Mouse (Mus musculus) liver, embryonic 11.5 days (tissue): Measurements from ENCODE around the gene Dync2li1. TPM values are rescaled to one million over a fixed set of nuclear protein-coding genes. Genes with fewer than 3 reads are reported as not detected.

Source experiments
- ATAC-seq: fragments of 200-750 bp; cut with Nextera tagmentation; replicated peaks from 2 replicates; pipeline ENCODE4 v1.8.0; 2017; ENCODE audit warnings: moderate number of reproducible peaks, mild to moderate bottlenecking, moderate TSS enrichment, moderate library complexity; ENCODE audit not compliant: low FRiP score
- DNase-seq: peaks from one replicate; pipeline ENCODE4 v3.0.0-alpha.2; 2017; ENCODE audit warnings: low spot score
- H3K27ac ChIP-seq: fragments of 300-500 bp; sonication (generic); 2 replicates; pipeline ENCODE4 v1.5.1; 2014; ENCODE audit warnings: mild to moderate bottlenecking, low read depth, low read length, control low read depth
- H3K27me3 ChIP-seq: fragments of 300-500 bp; sonication (generic); replicated peaks from 2 replicates; pipeline ENCODE4 v1.6.1; 2014; ENCODE audit warnings: low read length, mixed read lengths; ENCODE audit not compliant: control insufficient read depth, insufficient read depth
- H3K36me3 ChIP-seq: fragments of 300-500 bp; sonication (generic); 2 replicates; pipeline ENCODE4 v1.6.1; 2014; ENCODE audit warnings: mild to moderate bottlenecking, low read length, moderate library complexity, mixed read lengths; ENCODE audit not compliant: control insufficient read depth, insufficient read depth
- H3K4me1 ChIP-seq: fragments of 300-500 bp; sonication (generic); replicated peaks from 2 replicates; pipeline ENCODE4 v1.6.1; 2014; ENCODE audit warnings: low read length, mixed read lengths; ENCODE audit not compliant: control insufficient read depth, insufficient read depth
- H3K4me2 ChIP-seq: fragments of 300-500 bp; sonication (generic); 2 replicates; pipeline ENCODE4 v1.6.1; 2014; ENCODE audit warnings: mild to moderate bottlenecking, control low read depth, moderate library complexity
- H3K4me3 ChIP-seq: fragments of 300-500 bp; sonication (generic); 2 replicates; pipeline ENCODE4 v1.5.1; 2014; ENCODE audit warnings: low read depth, low read length, control low read depth
- H3K9ac ChIP-seq: fragments of 300-500 bp; sonication (generic); 2 replicates; pipeline ENCODE4 v1.6.1; 2014; ENCODE audit warnings: low read depth, low read length, control low read depth
- H3K9me3 ChIP-seq: fragments of 300-500 bp; sonication (generic); 2 replicates; pipeline ENCODE4 v1.6.1; 2016; ENCODE audit warnings: low read length, inconsistent platforms, mixed read lengths; ENCODE audit not compliant: control insufficient read depth
- WGBS: fragments of 180-500 bp; shearing (Covaris S2); extraction: QIAGEN DNeasy Blood & Tissue Kit; methylation state at CpG from one replicate; pipeline ENCODE4 v1.1.7; 2014; 5-methylcytosine and 5-hydroxymethylcytosine counted together
- polyA plus RNA-seq: library from polyadenylated mRNA; unstranded; fragments of >200 nt; fragmentation: Nextera tagmentation; extraction: Ambion mirVana; gene quantifications from 2 replicates; pipeline ENCODE4 v1.2.1, GENCODE M21; 2014

Gene Dync2li1
- polyA plus RNA-seq, 1 experiment from 2014 or later: 8.9 TPM

DNA sequence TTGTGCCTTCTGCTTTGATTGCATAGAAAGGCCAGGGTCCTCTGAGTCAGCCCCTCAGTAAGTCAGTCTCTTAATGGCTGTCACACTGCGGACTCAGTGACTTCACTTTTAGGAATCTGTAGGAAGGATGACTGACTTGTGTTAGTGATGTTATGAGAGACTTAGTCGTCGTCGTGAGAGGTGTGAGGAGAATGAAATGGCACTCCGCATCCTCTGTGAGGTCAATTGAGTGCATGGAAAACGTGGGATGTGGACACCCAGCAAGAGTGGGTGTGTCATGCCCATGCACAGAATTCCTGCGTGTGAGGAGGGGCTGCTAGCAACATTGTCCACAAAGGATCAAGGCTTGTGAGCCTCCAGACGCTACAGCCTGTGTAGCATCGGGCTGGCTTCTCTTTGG is 2.3 kb downstream of the Dync2li1 start:
- no peaks in the 10 kb centered on the region for H3K36me3 ChIP-seq
- no peaks in the 10 kb centered on the region for H3K9me3 ChIP-seq
- H3K27ac ChIP-seq: no peak overlapping the region
- no peak overlapping the region for H3K9ac ChIP-seq
- H3K4me2 ChIP-seq: no peak overlapping the region
- 0 out of 2 replicates have a peak, but pooled peaks cover 2% of the 10 kb centered on the region for H3K4me1 ChIP-seq
- no peaks in the 10 kb centered on the region for H3K27me3 ChIP-seq
- no peak overlapping the region for H3K4me3 ChIP-seq
- no peak for DNase-seq
- 82% methylated on average over 9 of the region's 9 CpGs for WGBS
- ATAC-seq: no peak

DNA sequence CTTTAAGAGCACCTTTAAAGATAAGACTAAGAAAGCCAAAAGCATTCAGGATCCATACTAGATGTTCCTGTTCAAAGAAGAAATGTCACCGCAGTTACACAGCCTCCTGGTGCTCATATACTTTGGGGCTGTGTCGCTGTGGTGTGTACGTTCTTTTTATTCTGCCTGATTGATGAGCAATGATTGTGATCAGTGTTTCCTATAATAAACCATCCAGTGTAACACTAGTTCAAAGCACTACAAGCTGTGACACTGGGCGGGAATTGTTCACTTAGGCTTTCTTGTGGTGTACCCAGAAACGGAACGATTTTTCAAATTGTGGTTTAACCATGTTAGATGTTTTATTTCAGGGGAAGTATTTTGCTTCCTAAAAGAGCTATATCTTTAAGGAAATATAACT is 5.5 kb downstream of the Dync2li1 start:
- no peak overlapping the region for H3K27ac ChIP-seq
- 87% methylated on average over 6 of the region's 6 CpGs for WGBS

DNA sequence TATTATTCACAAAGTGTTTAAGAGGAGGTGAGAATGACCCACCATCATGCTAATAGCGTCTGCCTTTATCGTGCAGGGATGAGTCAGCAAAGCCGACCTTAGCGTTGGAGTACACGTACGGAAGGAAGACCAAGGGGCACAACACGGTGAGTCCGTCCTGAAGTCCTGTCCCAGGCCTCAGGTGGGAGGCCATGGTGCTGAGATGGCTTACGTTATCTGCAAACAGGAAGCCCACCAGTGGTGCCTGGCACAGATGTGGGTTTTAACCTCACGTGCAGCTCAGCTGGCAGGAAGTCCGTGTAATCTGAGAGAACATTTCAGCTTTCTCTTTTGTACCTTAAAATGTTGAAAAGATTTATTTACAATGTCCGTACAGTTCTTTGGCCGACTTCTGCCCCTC is 7.1 kb downstream of the Dync2li1 start:
- Histone ChIP-seq H3K4me3 (no peak overlapping the region), H3K4me1 (no peaks in the 10 kb centered on the region), H3K4me2 (no peak overlapping the region), H3K36me3 (no peaks in the 10 kb centered on the region), H3K9ac (no peak overlapping the region), H3K27ac (no peak overlapping the region), H3K9me3 (no peaks in the 10 kb centered on the region), H3K27me3 (no peaks in the 10 kb centered on the region)
- ATAC-seq (no peak), DNase-seq (no peak)
- WGBS: 52% methylated on average over 13 of the region's 13 CpGs

More for the DNA sequence above, 5.5 kb downstream of the Dync2li1 start:
- Histone ChIP-seq H3K4me3 (no peak overlapping the region), H3K9ac (no peak overlapping the region), H3K27me3 (no peaks in the 10 kb centered on the region), H3K4me1 (0 out of 2 replicates have a peak, but pooled peaks cover under 1% of the 10 kb centered on the region), H3K36me3 (no peaks in the 10 kb centered on the region), H3K4me2 (no peak overlapping the region), H3K9me3 (no peaks in the 10 kb centered on the region)
- DNase-seq: no peak
- no peak for ATAC-seq

DNA sequence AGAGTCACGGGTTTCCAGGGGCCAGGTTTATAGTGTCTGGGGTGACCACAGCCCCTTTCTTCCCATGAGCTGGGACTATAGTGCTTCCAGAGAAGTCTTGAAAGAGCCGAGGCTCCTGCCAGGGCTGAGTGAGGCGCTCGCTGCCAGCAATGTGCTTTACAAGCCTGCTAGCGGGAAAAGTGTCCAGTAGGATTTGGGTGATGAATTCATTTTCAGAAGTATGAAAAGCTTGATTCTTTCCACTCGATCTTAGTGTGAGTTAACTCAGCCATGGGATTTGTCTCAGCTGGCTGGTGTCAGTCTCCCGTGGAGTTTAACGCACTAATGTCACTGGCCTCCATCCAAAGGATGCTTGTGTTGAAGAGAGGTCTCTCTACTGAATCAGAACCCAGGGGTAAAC is 10.0 kb downstream of the Dync2li1 start:
- H3K27ac ChIP-seq: no peak overlapping the region
- no peaks in the 10 kb centered on the region for H3K4me1 ChIP-seq
- H3K27me3 ChIP-seq: no peaks in the 10 kb centered on the region
- no peak overlapping the region for H3K4me3 ChIP-seq
- 76% methylated on average over 8 of the region's 8 CpGs for WGBS
- no peak for DNase-seq
- H3K4me2 ChIP-seq: no peak overlapping the region
- H3K9ac ChIP-seq: no peak overlapping the region
- H3K9me3 ChIP-seq: no peaks in the 10 kb centered on the region
- no peaks in the 10 kb centered on the region for H3K36me3 ChIP-seq
- no peak for ATAC-seq

DNA sequence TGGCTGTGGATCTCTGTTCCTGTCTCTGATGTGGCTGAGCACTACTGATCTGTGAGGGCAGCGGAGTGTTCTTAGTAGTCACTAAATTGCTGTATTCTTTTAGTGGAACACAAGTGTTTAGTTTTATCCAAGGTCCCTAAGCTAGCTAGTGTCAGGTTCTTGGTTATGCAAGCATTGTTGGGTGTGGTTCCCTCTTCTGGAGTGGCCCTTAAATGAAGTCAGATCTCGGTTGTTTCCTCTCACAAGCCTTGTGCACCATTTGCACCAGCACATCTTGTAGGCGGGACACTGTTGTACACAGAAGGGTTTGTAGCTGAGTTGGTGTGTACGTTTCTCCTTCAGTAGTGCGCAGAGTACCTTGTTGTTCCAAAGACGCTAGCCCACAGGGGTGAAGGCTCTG is 11.7 kb downstream of the Dync2li1 start:
- ATAC-seq (no peak), DNase-seq (no peak)
- no peak overlapping the region for H3K4me2 ChIP-seq
- no peaks in the 10 kb centered on the region for H3K36me3 ChIP-seq
- WGBS: 81% methylated on average over 6 of the region's 6 CpGs
- H3K4me1 ChIP-seq: no peaks in the 10 kb centered on the region
- no peak overlapping the region for H3K27ac ChIP-seq
- H3K9ac ChIP-seq: no peak overlapping the region
- no peak overlapping the region for H3K4me3 ChIP-seq
- H3K27me3 ChIP-seq: no peaks in the 10 kb centered on the region
- H3K9me3 ChIP-seq: no peaks in the 10 kb centered on the region

DNA sequence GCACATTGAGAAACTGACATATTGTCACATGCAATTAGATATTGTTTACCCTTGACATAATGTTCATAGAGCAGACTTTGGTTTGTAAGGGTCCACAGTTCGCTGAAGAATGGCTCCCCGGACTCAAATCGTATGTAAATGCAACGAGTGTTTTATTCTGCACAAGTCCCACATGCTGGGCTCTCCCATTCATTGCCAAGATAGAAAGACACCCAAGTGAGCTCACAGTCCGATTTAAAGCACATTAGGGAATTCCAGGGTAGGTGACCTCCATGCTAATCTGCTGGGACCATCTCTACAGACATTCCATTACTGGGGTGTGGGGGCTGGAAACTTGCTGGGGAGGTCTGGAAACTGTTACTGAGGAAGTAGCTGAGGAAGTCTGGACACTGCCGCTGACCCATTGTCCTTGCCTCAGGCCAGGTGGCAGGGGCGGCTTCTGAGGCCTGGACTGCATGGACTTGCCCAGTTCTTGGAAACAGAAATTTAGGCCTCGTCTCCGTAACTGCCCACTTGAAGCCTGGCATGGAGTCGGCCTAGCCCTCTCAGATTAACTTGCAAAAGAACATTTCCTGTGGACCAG is 13.6 kb downstream of the Dync2li1 start:
- Histone ChIP-seq H3K9me3 (no peaks in the 10 kb centered on the region), H3K4me2 (no peak overlapping the region), H3K27me3 (no peaks in the 10 kb centered on the region), H3K27ac (no peak overlapping the region), H3K4me1 (0 out of 2 replicates have a peak, but pooled peaks cover 3% of the 10 kb centered on the region), H3K9ac (no peak overlapping the region), H3K36me3 (no peaks in the 10 kb centered on the region), H3K4me3 (no peak overlapping the region)
- 78% methylated on average over 10 of the region's 10 CpGs for WGBS
- ATAC-seq (no peak), DNase-seq (no peak)

DNA sequence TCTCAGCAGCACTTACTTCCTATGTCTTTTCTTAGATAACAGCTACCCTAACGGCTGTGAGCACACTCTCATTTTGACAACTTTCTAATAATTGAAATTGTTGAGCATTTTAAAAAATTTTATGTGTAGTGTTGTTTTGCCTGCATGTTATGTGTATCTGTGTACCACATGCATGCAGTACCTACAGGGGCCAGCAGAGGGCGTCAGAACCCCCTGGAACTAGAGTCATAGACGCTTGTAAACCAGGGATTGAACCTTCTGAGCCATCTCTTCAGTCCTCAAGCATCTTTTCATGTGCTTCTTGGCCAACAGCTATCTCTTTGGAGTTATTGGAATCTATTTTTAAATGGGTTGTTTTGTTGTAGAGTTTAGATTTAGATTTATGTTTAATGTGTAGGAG is 15.6 kb downstream of the Dync2li1 start:
- DNase-seq: no peak

DNA sequence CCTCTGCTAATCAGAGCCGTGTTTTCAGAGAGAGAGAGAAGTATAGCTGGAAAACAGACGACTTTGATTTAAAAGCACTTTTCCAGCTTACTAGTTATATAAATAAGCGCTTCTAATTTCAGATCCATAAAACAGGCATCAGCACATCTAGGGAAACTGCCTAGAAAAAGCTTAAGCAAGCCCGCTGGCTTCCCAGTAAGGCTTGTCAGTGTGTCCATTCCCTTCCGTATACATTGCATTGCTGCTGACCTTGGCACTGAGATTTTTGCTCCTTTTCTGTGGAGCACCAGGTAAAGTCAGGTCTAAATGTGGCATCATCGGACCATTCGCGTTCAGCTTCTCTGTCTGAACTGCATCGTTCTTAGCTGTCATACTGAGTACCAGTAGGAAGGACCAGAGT is 16.0 kb downstream of the Dync2li1 start:
- peaks cover 9% of the 10 kb centered on the region; the same call in 1 of the 2 replicates for H3K4me1 ChIP-seq
- no peaks in the 10 kb centered on the region for H3K9me3 ChIP-seq
- no peak overlapping the region for H3K4me3 ChIP-seq
- 86% methylated on average over 9 of the region's 9 CpGs for WGBS
- no peaks in the 10 kb centered on the region for H3K36me3 ChIP-seq
- H3K9ac ChIP-seq: no peak overlapping the region
- H3K27ac ChIP-seq: no peak overlapping the region
- DNase-seq (no peak), ATAC-seq (no peak)
- H3K27me3 ChIP-seq: no peaks in the 10 kb centered on the region
- H3K4me2 ChIP-seq: no peak overlapping the region

More for the DNA sequence above, 15.6 kb downstream of the Dync2li1 start:
- 34% methylated on average over 3 of the region's 3 CpGs for WGBS
- Histone ChIP-seq H3K4me2 (no peak overlapping the region), H3K9ac (no peak overlapping the region), H3K27ac (no peak overlapping the region), H3K4me3 (no peak overlapping the region), H3K27me3 (no peaks in the 10 kb centered on the region), H3K4me1 (peaks cover 9% of the 10 kb centered on the region; the same call in 1 of the 2 replicates), H3K36me3 (no peaks in the 10 kb centered on the region), H3K9me3 (no peaks in the 10 kb centered on the region)
- no peak for ATAC-seq

DNA sequence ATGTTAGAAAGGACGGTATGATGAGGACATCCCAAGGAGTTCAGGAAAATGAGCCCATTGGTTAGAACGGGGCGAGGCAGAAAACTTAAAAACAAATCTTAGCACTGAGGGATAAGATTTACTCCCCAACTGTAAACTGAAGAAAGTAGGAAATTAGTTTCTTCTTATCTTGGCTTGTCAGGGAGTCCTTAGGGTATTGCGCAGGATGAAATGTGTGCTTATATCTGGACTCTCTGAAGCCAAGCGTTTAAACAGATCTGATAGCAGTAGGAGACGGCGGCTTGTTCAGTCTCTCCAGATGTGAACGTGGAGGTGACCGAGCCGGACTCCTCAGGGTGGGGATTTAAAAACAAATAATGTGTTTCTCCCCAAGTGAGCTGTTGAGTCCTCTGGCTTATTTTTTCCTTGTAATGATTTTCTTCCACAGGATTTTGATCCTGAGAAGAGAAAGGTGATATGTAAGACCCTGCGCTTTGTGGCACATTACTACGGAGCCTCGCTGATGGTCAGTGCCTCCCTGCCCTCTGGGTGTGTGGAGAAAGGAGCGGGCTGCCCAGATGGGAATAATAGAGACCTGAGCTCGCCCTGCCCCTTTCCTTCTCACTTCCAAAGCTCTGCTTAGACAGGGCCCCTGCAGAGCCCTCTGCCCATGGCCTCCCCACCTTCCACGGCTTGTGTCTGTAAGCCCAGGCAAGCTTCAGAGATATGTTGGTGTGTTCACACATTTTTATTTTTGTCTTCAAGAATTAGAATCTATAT is 18.2 kb downstream of the Dync2li1 start:
- no peak for ATAC-seq
- WGBS: 40% methylated on average over 16 of the region's 16 CpGs

More for the DNA sequence above, 18.2 kb downstream of the Dync2li1 start:
- DNase-seq: no peak
- H3K4me3 ChIP-seq: no peak overlapping the region
- no peak overlapping the region for H3K27ac ChIP-seq
- H3K36me3 ChIP-seq: no peaks in the 10 kb centered on the region
- no peak overlapping the region for H3K9ac ChIP-seq
- no peaks in the 10 kb centered on the region for H3K27me3 ChIP-seq
- no peaks in the 10 kb centered on the region for H3K9me3 ChIP-seq
- H3K4me2 ChIP-seq: no peak overlapping the region
- H3K4me1 ChIP-seq: peaks cover 9% of the 10 kb centered on the region; the same call in 1 of the 2 replicates
